Comparison of ENCODE assay signal across 5 mouse cellular contexts in genomic region chr14:122101890-122102289, GRCm38 (mm10). TPM values are rescaled to one million over a fixed set of nuclear protein-coding genes. Genes with fewer than 3 reads are reported as not detected.
DNase-seq lines count a peak whose midpoint lies in the region; ATAC-seq and TF ChIP-seq lines count a peak whose summit lies in the region.
"Not testable (repeated sequence)": the region's sequence is repeated elsewhere in the genome, so short reads cannot be mapped to it uniquely, and the experiment has no call there.

No protein-coding gene starts in this region.

- not testable (repeated sequence) for TF ChIP-seq EP300 in MEL (IDR thresholded peaks at IDR 0.05; ENCODE audit: low read depth in 1 of 2, low read length in 2 of 2)

- not testable (repeated sequence) for H3K4me2 ChIP-seq in midbrain, embryonic 11.5 days

- DNase-seq in MEL (ENCODE audit: low read depth, low spot score) (peak; percentile 42), MEL-GATA-1-ER (ENCODE audit: extremely low read depth, low read depth) (peak; percentile 13), R1 (ENCODE audit: low read depth, low spot score) (peak; percentile 28), ZHBTc4 (ENCODE audit: low read depth, low spot score) (peak; percentile 18)
- DNase-seq in midbrain, embryonic 11.5 days (ENCODE audit: low spot score, missing footprints) = peak; percentile 60

- not testable (repeated sequence) for H3K9me3 ChIP-seq in MEL (replicated peaks; ENCODE audit: insufficient read depth, low read length); midbrain, embryonic 11.5 days (ENCODE audit: control insufficient read depth, low read length)

- TF ChIP-seq CTCF in MEL (IDR thresholded peaks at IDR 0.05 in 2 of 3, conservative IDR thresholded peaks at IDR 0.05 in 1 of 3; ENCODE audit: control insufficient read depth in 1 of 3, insufficient read depth in 1 of 3, low read depth in 2 of 3, low read length in 3 of 3, poor library complexity in 1 of 3, severe bottlenecking in 1 of 3) = not testable (repeated sequence)

- not testable (repeated sequence) for H3K27me3 ChIP-seq in MEL (ENCODE audit: control insufficient read depth in 1 of 2, insufficient read depth in 2 of 2, low read length in 2 of 2); midbrain, embryonic 11.5 days (ENCODE audit: control insufficient read depth, insufficient read depth, low read length)

- ATAC-seq in midbrain, embryonic 11.5 days (ENCODE audit: low FRiP score) = not testable (repeated sequence)

- WGBS in midbrain, embryonic 11.5 days = 91% methylated on average over 9 of the region's 9 CpGs

- not testable (repeated sequence) for H3K27ac ChIP-seq in MEL (ENCODE audit: control insufficient read depth, low read depth, low read length); midbrain, embryonic 11.5 days (ENCODE audit: low read depth, low read length)

- not testable (repeated sequence) for TF ChIP-seq RAD21 in MEL (IDR thresholded peaks at IDR 0.05; ENCODE audit: low read depth, low read length)

- not testable (repeated sequence) for H3K79me2 ChIP-seq in MEL (ENCODE audit: control insufficient read depth, insufficient read depth, low read length, poor library complexity)

- TF ChIP-seq POLR2A in MEL (IDR thresholded peaks at IDR 0.05; ENCODE audit: control insufficient read depth in 1 of 2, insufficient read depth in 1 of 2, low read depth in 1 of 2, low read length in 2 of 2, poor library complexity in 1 of 2) = peak in 1 of 2 experiments; percentile 64; a peak in 1 of 4 replicates

- not testable (repeated sequence) for H3K9ac ChIP-seq in MEL (ENCODE audit: control insufficient read depth, low read depth, low read length, poor library complexity, severe bottlenecking); midbrain, embryonic 11.5 days (ENCODE audit: low read length)

- H3K4me1 ChIP-seq in MEL (ENCODE audit: control insufficient read depth in 1 of 2, insufficient read depth in 2 of 2, low read length in 2 of 2); midbrain, embryonic 11.5 days (ENCODE audit: control insufficient read depth, insufficient read depth, low read length): not testable (repeated sequence)

- not testable (repeated sequence) for H3K4me3 ChIP-seq in MEL (ENCODE audit: control insufficient read depth in 1 of 2, insufficient read depth in 1 of 2, low read depth in 2 of 2, low read length in 2 of 2); midbrain, embryonic 11.5 days (ENCODE audit: low read depth, low read length)

- H3K36me3 ChIP-seq in MEL (ENCODE audit: control insufficient read depth in 1 of 2, insufficient read depth in 2 of 2, low read length in 2 of 2); midbrain, embryonic 11.5 days (ENCODE audit: control insufficient read depth, insufficient read depth, low read length): not testable (repeated sequence)

TF ChIP-seq in MEL, 35 proteins besides CTCF, POLR2A, EP300 and RAD21:
- TF ChIP-seq NELFE (IDR thresholded peaks at IDR 0.05; ENCODE audit: low read depth, low read length) (peak; percentile 65), TBP (IDR thresholded peaks at IDR 0.05; ENCODE audit: low read depth, low read length) (peak; percentile 72)

RNA-seq across cellular contexts. Expression of gene Tm9sf2, which starts 4.9 kb away (rescaled TPM):
- 55.8 and 59.6 TPM in 2 replicates for total RNA-seq in MEL (2012; rRNA removed)
- 10 to 100 TPM in 1 of 2 experiments, not detected in 1; 62.7 TPM for polyA plus RNA-seq in MEL (2012; ENCODE audit: insufficient read depth in 1 of 2, insufficient read length in 2 of 2, low read depth in 1 of 2, low replicate concordance in 2 of 2, missing spikeins in 1 of 2)
- polyA plus RNA-seq in midbrain, embryonic 11.5 days (2014; fragmentation: Nextera tagmentation; extraction: Ambion mirVana) = 135 and 153 TPM in 2 replicates
